Mouse (Mus musculus) retina, embryonic 14.5 days (tissue): ENCODE measurements at regions not wholly inside any gene's neighbourhood (a gene's known extent, or its start where the extent isn't known, plus 50 kb on each side); places are given as distances from the start of the nearest gene placed in this dataset.

Experiments used
- DNase-seq: peaks from one replicate; pipeline ENCODE4 v3.0.0-alpha.2; 2015; ENCODE audit warnings: low spot score

DNA sequence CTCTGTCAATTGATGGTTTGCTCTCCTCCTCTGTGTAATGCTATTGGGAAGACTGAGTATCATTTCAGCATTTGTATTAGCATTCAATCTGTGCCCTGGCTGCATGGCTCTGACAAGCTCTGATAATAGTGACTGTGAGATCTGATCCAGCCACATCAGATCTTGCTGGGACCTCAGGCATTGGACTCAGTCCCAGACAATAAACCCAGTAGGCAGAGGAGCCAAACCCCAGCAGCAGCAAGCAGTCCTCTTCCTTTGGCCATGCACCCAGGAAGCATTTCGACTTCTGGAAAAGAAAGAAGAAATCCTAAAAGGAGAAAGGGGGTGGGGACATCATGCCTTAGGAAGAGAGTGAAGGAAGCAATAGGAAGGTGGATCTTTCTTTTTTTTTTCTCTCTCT is 205.8 kb upstream of the Onecut1 start:
- no peak for DNase-seq

DNA sequence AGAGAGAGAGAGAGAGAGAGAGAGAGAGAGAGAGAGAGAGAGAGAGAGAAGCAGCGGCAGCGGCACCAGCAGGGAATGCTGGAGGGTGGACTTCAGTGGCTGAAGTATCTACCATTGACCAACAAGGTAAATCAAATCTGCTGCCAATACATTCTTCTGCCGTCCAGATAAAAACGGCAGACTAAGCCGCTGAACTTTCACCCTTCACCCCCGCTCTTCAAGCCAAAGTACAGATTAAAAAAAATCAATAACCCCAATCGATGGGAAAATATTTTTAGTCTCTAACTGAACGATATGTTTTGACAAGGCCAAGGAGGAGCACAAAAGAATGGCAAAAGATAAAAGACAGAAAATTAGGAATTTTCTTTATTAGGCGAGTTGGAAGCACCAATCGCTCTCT is 205.3 kb upstream of the Onecut1 start:
- DNase-seq = no peak

- DNase-seq = no peak
These were observed 190.3 kb upstream of the Onecut1 start for GRCm38 (mm10) chr9:74671356-74671952.

DNA sequence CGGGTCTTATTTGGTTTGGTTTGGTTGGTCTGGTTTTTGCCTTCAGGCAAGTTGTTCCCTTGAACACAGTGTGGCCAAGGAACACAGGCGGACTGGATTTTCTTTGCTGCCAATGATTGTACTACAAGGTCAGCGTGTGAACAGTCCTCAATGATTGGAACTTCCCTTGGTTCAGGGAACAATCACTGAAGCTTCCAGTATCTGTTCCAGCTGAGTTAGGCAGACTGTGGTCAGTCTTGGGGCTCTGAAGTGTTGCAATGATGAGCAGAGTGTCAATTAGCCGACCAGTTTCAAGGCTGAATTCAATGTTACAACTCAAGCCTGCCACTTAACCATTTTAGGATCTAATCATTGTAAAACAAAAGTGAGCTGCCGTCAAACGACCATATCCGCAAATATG is 189.5 kb upstream of the Onecut1 start:
- DNase-seq = no peak

DNA sequence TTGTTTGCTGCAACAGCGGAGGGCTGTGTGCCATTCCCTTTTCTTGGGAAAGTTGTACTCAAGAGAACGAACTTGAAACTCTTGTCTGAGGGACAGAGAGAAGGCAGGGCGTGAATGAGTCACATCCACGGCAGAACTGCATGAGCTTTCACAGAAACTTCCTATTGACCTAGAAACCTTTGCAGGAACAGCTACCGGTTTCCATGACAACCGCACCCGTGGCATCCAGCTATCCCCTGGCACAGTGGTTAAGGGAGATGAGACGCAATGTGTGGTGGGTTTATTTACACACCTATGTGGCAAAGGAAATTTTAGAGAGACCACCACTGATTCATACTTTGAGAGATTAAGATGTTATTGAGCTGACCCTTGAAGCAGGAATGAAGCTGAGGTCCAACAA is 163.5 kb upstream of the Onecut1 start:
- no peak for DNase-seq

DNA sequence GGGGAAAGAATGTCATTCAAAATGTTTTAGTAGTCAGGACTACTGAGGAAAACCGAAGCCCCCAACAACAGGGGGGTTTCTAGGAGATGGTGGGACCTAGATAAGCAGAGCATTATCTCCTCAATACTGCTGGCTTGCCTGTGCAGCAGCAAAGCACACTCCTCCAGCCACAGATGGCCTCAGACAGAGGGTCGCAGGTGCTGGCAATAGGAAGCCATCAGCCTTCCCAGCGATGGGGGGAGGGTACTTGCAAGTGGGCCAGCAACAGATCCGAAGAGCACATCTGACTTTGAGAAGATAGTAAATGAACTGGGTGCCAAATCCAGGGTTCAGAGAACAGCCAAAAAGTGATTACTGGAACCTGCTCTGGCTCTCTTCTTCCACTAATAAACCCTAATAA is 156.0 kb upstream of the Onecut1 start:
- DNase-seq = no peak

DNA sequence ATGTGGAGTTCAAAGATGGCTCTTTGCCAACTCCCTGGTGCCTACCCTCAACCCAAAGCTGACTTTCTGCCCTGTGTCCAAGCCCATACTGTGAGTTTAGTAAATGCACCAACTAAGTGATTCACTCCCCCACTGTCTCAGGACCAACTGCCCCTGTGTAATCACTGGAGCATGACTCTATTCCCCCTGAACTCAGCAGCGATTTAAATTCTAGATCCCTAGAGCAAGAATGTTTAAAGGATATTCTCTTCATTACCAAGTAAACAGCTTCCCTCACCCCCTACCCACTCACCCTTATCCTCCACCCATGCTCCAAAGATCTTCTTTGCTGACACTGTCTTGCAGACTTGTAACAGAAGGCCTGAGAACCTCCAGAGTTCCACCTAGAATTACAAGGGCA is 154.1 kb upstream of the Onecut1 start:
- no peak for DNase-seq

GRCm38 (mm10) chr9:74711698-74712097 is 150.0 kb upstream of the Onecut1 start:
- no peak for DNase-seq

- no peak for DNase-seq
These were observed 129.3 kb upstream of the Onecut1 start for GRCm38 (mm10) chr9:74732451-74732850.

DNA sequence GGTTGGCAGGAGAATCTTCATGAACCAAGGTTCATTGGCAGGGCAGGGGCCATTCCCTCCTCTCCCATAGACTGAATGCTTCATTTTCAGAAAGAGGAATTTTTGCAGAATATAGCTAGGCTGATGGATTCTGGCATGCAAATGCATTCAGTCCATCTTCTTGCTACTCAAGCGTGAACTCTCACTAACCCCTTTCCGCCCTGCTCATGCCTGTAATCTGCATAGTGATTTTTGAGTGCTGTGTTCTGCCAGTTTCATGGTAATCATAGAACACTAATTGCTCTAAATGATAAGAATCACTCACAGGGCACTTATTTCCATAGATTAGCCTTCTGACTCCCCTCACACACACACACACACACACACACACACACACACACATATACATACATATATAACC is 119.8 kb upstream of the Onecut1 start:
- no peak for DNase-seq

DNA sequence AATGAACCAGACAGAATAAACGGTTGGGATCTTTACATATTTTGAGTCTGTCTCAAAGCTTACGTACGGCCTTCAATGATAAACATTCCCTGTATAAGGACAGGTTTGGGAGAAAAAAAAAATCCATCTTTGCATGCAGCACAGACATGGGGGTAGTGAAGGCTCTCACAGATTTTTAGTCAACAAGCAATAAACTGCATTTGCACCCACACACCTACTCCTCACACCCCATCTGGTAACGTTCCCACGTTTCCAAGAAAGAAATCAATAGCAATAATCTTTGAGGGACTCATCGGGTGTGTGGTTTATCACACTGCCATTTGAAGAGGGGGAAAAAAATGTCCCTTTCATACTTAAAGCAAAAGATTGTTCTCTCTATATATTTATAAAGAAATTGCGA is 113.8 kb upstream of the Onecut1 start:
- peak; percentile 18 for DNase-seq

GRCm38 (mm10) chr9:74758025-74758424 is 103.7 kb upstream of the Onecut1 start:
- DNase-seq = no peak

DNA sequence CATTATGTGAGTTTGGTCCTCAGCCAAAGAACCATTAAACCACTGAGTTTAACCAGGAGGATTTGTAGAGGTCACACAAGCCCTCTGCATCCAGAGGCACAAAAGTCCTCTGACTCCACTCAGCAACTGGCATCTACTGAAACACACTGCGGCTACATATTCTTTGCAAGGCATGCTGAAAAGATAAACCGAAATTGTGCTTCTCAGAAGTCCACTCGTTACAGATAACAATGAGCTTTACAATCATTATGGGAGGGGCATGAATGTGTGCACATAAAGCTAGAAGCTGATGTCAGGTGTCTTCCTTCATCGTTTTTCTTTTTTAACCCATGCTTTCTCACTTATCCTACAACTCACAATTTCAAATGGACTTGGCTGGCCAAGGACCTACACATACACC is 102.8 kb upstream of the Onecut1 start:
- DNase-seq = no peak

GRCm38 (mm10) chr9:74780419-74780818 is 81.3 kb upstream of the Onecut1 start:
- no peak for DNase-seq

DNA sequence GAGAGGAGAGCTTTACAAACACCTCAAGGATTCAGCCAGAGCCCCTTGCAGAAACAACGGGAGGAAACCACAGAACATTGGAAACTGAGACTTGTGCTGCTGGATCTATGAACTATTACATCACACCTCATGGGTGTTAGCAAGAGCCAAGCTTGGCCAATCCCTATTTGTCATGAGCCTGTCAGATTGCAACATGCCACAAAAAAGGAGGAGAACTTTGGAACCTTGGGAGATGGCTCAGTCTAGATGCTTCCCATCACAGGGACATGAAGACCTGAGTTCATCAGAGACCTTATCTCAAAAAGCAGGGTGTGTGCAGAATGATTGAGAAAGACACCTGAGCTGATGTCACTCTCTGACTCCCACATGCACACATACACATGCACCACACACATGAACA is 68.3 kb upstream of the Onecut1 start:
- no peak for DNase-seq

DNA sequence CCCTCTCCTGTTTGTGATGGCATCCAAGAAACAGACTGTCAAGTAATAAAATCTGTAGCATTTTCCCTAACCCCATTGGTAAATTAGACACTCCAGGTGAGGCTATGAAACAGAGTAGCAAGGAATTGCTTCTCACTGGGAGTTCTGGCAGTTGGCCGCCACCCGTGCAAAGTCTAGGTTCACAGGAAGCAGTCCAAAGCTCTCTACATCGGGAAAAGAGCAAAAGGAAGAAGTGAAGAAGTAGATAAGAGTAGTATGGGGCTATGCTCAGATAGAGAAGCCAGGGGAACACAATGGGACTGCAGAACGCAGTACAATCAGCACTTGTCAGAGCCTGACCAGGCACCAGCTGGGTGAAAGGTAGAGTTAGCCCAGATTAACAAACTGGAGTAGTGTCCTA is 65.7 kb upstream of the Onecut1 start:
- DNase-seq = no peak

GRCm38 (mm10) chr9:74797272-74797844 is 64.4 kb upstream of the Onecut1 start:
- DNase-seq = no peak

GRCm38 (mm10) chr9:74801091-74801490 is 60.6 kb upstream of the Onecut1 start:
- DNase-seq = no peak

DNA sequence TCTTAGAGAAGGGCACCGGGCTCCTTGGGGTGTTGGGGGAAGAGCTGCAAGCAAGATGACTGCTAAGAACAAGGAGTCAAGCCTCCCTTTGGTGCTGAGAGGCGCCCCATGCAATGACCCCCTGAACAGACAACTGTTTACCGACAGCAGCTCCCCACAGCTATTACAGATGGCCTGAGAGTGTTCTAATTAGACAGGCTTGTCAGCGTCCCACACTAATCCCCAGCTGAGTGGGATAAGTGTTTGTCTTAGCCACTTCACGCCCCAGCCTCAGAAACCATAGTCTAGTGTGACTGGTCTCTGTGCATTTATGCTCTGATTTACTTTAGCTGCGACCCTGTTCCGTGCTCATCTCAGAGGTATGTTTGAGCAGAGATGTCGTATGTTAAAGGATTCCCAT is 50.3 kb upstream of the Onecut1 start:
- peak; percentile 60 for DNase-seq
